Mouse (Mus musculus) lung, embryonic 15.5 days (tissue): ENCODE data around the gene Alkal2. TPM values are rescaled to one million over a fixed set of nuclear protein-coding genes. Genes with fewer than 3 reads are reported as not detected.
A peak's percentile ranks its signal among the peaks of the same experiment; 100 is the strongest.

Experiments
- ATAC-seq: fragments of 200-750 bp; cut with Nextera tagmentation; 2 replicates; pipeline ENCODE4 v1.8.0; 2017; ENCODE audit warnings: moderate number of reproducible peaks, borderline replicate concordance; ENCODE audit not compliant: low FRiP score, low TSS enrichment; ENCODE audit errors: extremely low read depth
- H3K27ac ChIP-seq: fragments of 300-500 bp; sonication (generic); 2 replicates; pipeline ENCODE4 v1.5.1; 2015; ENCODE audit warnings: moderate library complexity, mild to moderate bottlenecking, inconsistent platforms
- H3K27me3 ChIP-seq: fragments of 300-500 bp; sonication (generic); 2 replicates; pipeline ENCODE4 v1.6.1; 2015; ENCODE audit warnings: inconsistent platforms
- H3K36me3 ChIP-seq: fragments of 300-500 bp; sonication (generic); 2 replicates; pipeline ENCODE4 v1.6.1; 2015; ENCODE audit warnings: inconsistent platforms
- H3K4me1 ChIP-seq: fragments of 300-500 bp; sonication (generic); 2 replicates; pipeline ENCODE4 v1.6.1; 2015; ENCODE audit warnings: inconsistent platforms
- H3K4me2 ChIP-seq: fragments of 300-500 bp; sonication (generic); 2 replicates; pipeline ENCODE4 v1.6.1; 2015; ENCODE audit warnings: inconsistent platforms, mild to moderate bottlenecking, moderate library complexity
- H3K4me3 ChIP-seq: fragments of 300-500 bp; sonication (generic); 2 replicates; pipeline ENCODE4 v1.5.1; 2015; ENCODE audit warnings: mild to moderate bottlenecking, inconsistent platforms
- H3K9ac ChIP-seq: fragments of 300-500 bp; sonication (generic); 2 replicates; pipeline ENCODE4 v1.6.1; 2015; ENCODE audit warnings: inconsistent platforms
- H3K9me3 ChIP-seq: fragments of 300-500 bp; sonication (generic); 2 replicates; pipeline ENCODE4 v1.6.1; 2016; ENCODE audit warnings: inconsistent platforms
- WGBS: fragments of 180-500 bp; shearing (Covaris S2); methylation state at CpG from one replicate; pipeline ENCODE4 v1.1.7; 2015; 5-methylcytosine and 5-hydroxymethylcytosine counted together
- polyA plus RNA-seq: library from polyadenylated mRNA; unstranded; fragments of >200 nt; fragmentation: Nextera tagmentation; extraction: Ambion mirVana; gene quantifications from 2 replicates; pipeline ENCODE4 v1.2.1, GENCODE M21; 2015

Alkal2 gene
- polyA plus RNA-seq, 1 experiment from 2014 or later: 0.67 TPM

GRCm38 (mm10) chr12:30888003-30888402 lies 3.9 kb downstream of the Alkal2 start:
- H3K4me1 ChIP-seq: peaks cover 15% of the 10 kb centered on the region
- H3K9ac ChIP-seq: no peak overlapping the region
- ATAC-seq: no peak
- H3K27ac ChIP-seq: no peak overlapping the region
- peaks cover 45% of the 10 kb centered on the region for H3K27me3 ChIP-seq
- no peak overlapping the region for H3K4me2 ChIP-seq
- no peak overlapping the region for H3K4me3 ChIP-seq
- H3K9me3 ChIP-seq: no peaks in the 10 kb centered on the region
- H3K36me3 ChIP-seq: no peaks in the 10 kb centered on the region
- 83% methylated on average over 4 of the region's 4 CpGs for WGBS

GRCm38 (mm10) chr12:30890067-30890466 lies 5.9 kb downstream of the Alkal2 start:
- no peak for ATAC-seq
- H3K36me3 ChIP-seq: peaks cover 7% of the 10 kb centered on the region; the same call in 1 of the 2 replicates
- peaks cover 24% of the 10 kb centered on the region for H3K27me3 ChIP-seq
- H3K4me3 ChIP-seq: no peak overlapping the region
- 29% methylated on average over 5 of the region's 5 CpGs for WGBS
- no peak overlapping the region for H3K4me2 ChIP-seq
- H3K9me3 ChIP-seq: no peaks in the 10 kb centered on the region
- H3K27ac ChIP-seq: no peak overlapping the region
- no peaks in the 10 kb centered on the region for H3K4me1 ChIP-seq
- no peak overlapping the region for H3K9ac ChIP-seq

GRCm38 (mm10) chr12:30891438-30891837 lies 7.3 kb downstream of the Alkal2 start:
- no peak overlapping the region for H3K9ac ChIP-seq
- H3K4me3 ChIP-seq: no peak overlapping the region
- no peak for ATAC-seq
- peaks cover 11% of the 10 kb centered on the region; the same call in 1 of the 2 replicates for H3K27me3 ChIP-seq
- peaks cover 7% of the 10 kb centered on the region; the same call in 1 of the 2 replicates for H3K36me3 ChIP-seq
- H3K27ac ChIP-seq: no peak overlapping the region
- H3K9me3 ChIP-seq: no peaks in the 10 kb centered on the region
- no peak overlapping the region for H3K4me2 ChIP-seq
- no peaks in the 10 kb centered on the region for H3K4me1 ChIP-seq
- 81% methylated on average over 7 of the region's 7 CpGs for WGBS

- Histone ChIP-seq H3K4me2 (no peak overlapping the region), H3K9ac (no peak overlapping the region), H3K27ac (no peak overlapping the region), H3K36me3 (peaks cover 21% of the 10 kb centered on the region), H3K27me3 (no peaks in the 10 kb centered on the region), H3K9me3 (no peaks in the 10 kb centered on the region), H3K4me3 (no peak overlapping the region), H3K4me1 (no peaks in the 10 kb centered on the region)
- WGBS: 87% methylated on average over 4 of the region's 4 CpGs
- no peak for ATAC-seq
These were observed 12.9 kb downstream of the Alkal2 start for GRCm38 (mm10) chr12:30897039-30897438.

GRCm38 (mm10) chr12:30908658-30909057 lies 24.5 kb downstream of the Alkal2 start:
- H3K36me3 ChIP-seq: peaks cover 11% of the 10 kb centered on the region
- H3K27me3 ChIP-seq: no peaks in the 10 kb centered on the region
- 97% methylated on average over 1 of the region's 1 CpGs for WGBS
- ATAC-seq: no peak
- H3K9ac ChIP-seq: no peak overlapping the region
- no peak overlapping the region for H3K4me3 ChIP-seq
- no peak overlapping the region for H3K27ac ChIP-seq
- no peaks in the 10 kb centered on the region for H3K9me3 ChIP-seq
- no peak overlapping the region for H3K4me2 ChIP-seq
- peaks cover 15% of the 10 kb centered on the region for H3K4me1 ChIP-seq

GRCm38 (mm10) chr12:30909881-30910280 lies 25.8 kb downstream of the Alkal2 start:
- Histone ChIP-seq H3K9me3 (no peaks in the 10 kb centered on the region), H3K36me3 (peaks cover 2% of the 10 kb centered on the region; the same call in 1 of the 2 replicates), H3K27me3 (no peaks in the 10 kb centered on the region), H3K9ac (no peak overlapping the region), H3K27ac (no peak overlapping the region), H3K4me2 (no peak overlapping the region), H3K4me1 (peaks cover 15% of the 10 kb centered on the region), H3K4me3 (no peak overlapping the region)
- ATAC-seq: no peak
- 73% methylated on average over 2 of the region's 2 CpGs for WGBS

GRCm38 (mm10) chr12:30910860-30911259 lies 26.7 kb downstream of the Alkal2 start:
- H3K9me3 ChIP-seq: no peaks in the 10 kb centered on the region
- H3K9ac ChIP-seq: peak overlapping the region; percentile 80
- peak overlapping the region; percentile 73 for H3K4me3 ChIP-seq
- WGBS: 10% methylated on average over 8 of the region's 8 CpGs
- H3K36me3 ChIP-seq: no peaks in the 10 kb centered on the region
- ATAC-seq: no peak
- peak overlapping the region; percentile 74 for H3K4me2 ChIP-seq
- no peaks in the 10 kb centered on the region for H3K27me3 ChIP-seq
- peaks cover 15% of the 10 kb centered on the region for H3K4me1 ChIP-seq
- peak overlapping the region; percentile 37; the same call in 1 of the 2 replicates for H3K27ac ChIP-seq

- peak within 1 kb of the TSS; percentile 73 for H3K4me3 ChIP-seq
- no peaks in the 10 kb centered on the region for H3K9me3 ChIP-seq
- WGBS: under 1% methylated on average over 52 of the region's 52 CpGs
- peaks cover 15% of the 10 kb centered on the region for H3K4me1 ChIP-seq
- no peaks in the 10 kb centered on the region for H3K27me3 ChIP-seq
- H3K27ac ChIP-seq: peak within 1 kb of the TSS; percentile 37; the same call in 1 of the 2 replicates
- H3K4me2 ChIP-seq: peak within 1 kb of the TSS; percentile 74
- H3K36me3 ChIP-seq: no peaks in the 10 kb centered on the region
- ATAC-seq: peak; percentile 99
- peak within 1 kb of the TSS; percentile 80 for H3K9ac ChIP-seq
These were observed 27.3 kb downstream of the Alkal2 start, which contains the start of the genes Acp1 and Sh3yl1 for GRCm38 (mm10) chr12:30911261-30912047. Gene Acp1 (minus strand): TSS chr12:30911589. Gene Sh3yl1 (plus strand): TSS chr12:30911668.

- peak overlapping the region; percentile 73 for H3K4me3 ChIP-seq
- no peaks in the 10 kb centered on the region for H3K9me3 ChIP-seq
- H3K4me1 ChIP-seq: peaks cover 15% of the 10 kb centered on the region
- H3K36me3 ChIP-seq: no peaks in the 10 kb centered on the region
- ATAC-seq: peak; percentile 81
- peak overlapping the region; percentile 74 for H3K4me2 ChIP-seq
- under 1% methylated on average over 19 of the region's 19 CpGs for WGBS
- H3K27ac ChIP-seq: 0 out of 2 replicates have a peak overlapping the region, but pooled peaks have one; percentile 11
- H3K9ac ChIP-seq: peak overlapping the region; percentile 80
- no peaks in the 10 kb centered on the region for H3K27me3 ChIP-seq
These were observed 27.9 kb downstream of the Alkal2 start for GRCm38 (mm10) chr12:30912048-30912381.

- Histone ChIP-seq H3K4me3 (peak overlapping the region; percentile 73), H3K4me1 (peaks cover 15% of the 10 kb centered on the region), H3K27me3 (no peaks in the 10 kb centered on the region), H3K4me2 (peak overlapping the region; percentile 74; the same call in 1 of the 2 replicates), H3K9ac (no peak overlapping the region), H3K9me3 (no peaks in the 10 kb centered on the region), H3K27ac (no peak overlapping the region), H3K36me3 (no peaks in the 10 kb centered on the region)
- 64% methylated on average over 3 of the region's 3 CpGs for WGBS
- no peak for ATAC-seq
These were observed 28.7 kb downstream of the Alkal2 start for GRCm38 (mm10) chr12:30912840-30913239.

GRCm38 (mm10) chr12:30922401-30922800 lies 38.3 kb downstream of the Alkal2 start:
- H3K9me3 ChIP-seq: no peaks in the 10 kb centered on the region
- no peak overlapping the region for H3K9ac ChIP-seq
- no peaks in the 10 kb centered on the region for H3K4me1 ChIP-seq
- H3K4me2 ChIP-seq: no peak overlapping the region
- no peaks in the 10 kb centered on the region for H3K36me3 ChIP-seq
- no peak for ATAC-seq
- H3K27ac ChIP-seq: no peak overlapping the region
- no peaks in the 10 kb centered on the region for H3K27me3 ChIP-seq
- WGBS: 80% methylated on average over 3 of the region's 3 CpGs
- no peak overlapping the region for H3K4me3 ChIP-seq

- 85% methylated on average over 6 of the region's 6 CpGs for WGBS
- Histone ChIP-seq H3K4me2 (no peak overlapping the region), H3K4me3 (no peak overlapping the region), H3K4me1 (no peaks in the 10 kb centered on the region), H3K9ac (no peak overlapping the region), H3K27me3 (no peaks in the 10 kb centered on the region), H3K36me3 (no peaks in the 10 kb centered on the region), H3K9me3 (no peaks in the 10 kb centered on the region), H3K27ac (no peak overlapping the region)
- no peak for ATAC-seq
These were observed 44.1 kb downstream of the Alkal2 start for GRCm38 (mm10) chr12:30928182-30928581.
